Mouse (Mus musculus) liver, adult (tissue): ENCODE data around the gene Btbd35f8.
"Not testable (repeated sequence)": the region's sequence is repeated elsewhere in the genome, so short reads cannot be mapped to it uniquely, and the experiment has no call there.

ENCODE experiments used
- GATA4 ChIP-seq: IDR thresholded peaks from 2 replicates; pipeline ENCODE4 v1.6.1; 2014; ENCODE audit warnings: mild to moderate bottlenecking, low read length; ENCODE audit not compliant: insufficient replicate concordance

The Btbd35f8 gene

GRCm38 (mm10) chrX:34450224-34450623 is at the start of gene Btbd35f8:
TSS of gene Btbd35f8 (plus strand) at chrX:34450524.
- TF ChIP-seq GATA4, result not testable (repeated sequence)
